Mouse (Mus musculus) c-Kit-positive CD71-positive TER-119-positive erythroid progenitor cells, embryonic 14.5 days (primary cell): Measurements from ENCODE around the gene Nelfb.
A peak's percentile ranks its signal among the peaks of the same experiment; 100 is the strongest.

Experiments used
- DNase-seq: peaks from one replicate; pipeline ENCODE4 v3.0.0-alpha.2; 2013; ENCODE audit warnings: low spot score

The Nelfb gene

DNA sequence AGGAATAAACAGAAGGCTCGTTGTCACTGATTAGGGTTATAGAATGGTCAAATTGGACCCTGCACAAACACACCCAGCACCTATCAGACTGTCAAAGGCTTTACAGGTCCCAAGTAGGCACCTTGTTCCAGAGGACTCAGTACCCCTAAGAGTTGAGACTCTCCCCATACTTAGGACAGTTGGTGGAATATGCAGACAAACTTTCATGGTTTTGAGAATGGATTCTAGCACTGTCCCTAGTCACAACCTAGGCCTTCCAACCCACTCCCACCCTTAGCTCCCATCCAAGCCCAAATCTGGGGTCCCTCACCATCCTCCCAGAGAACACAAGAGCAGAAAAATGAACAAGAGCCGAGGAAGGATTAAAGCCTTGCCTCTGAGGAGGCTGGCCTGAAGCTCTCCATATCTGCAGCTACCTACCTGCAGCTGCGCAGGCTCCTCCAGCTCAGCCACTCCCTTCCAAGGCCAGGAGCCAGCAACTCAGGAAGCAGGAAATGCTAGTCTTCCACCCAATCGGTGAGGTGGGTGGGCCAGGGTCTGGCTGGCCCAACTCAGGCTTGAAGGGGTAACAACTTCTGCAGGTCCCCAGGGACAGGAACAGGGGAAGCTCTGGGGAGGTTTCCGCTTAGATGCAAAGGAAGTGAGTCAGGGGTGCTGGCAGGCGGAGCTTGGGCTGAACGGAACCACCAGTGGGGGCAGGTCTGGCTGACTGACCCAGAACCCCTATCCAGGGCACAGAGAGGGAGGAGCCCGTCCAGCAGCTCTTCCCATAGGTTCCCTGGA is 14.9 kb downstream of the Nelfb start, which contains the start of gene Tor4a:
TSS of gene Tor4a (minus strand) at position 715 of the 783 bp plus-strand sequence.
- no peak for DNase-seq

DNA sequence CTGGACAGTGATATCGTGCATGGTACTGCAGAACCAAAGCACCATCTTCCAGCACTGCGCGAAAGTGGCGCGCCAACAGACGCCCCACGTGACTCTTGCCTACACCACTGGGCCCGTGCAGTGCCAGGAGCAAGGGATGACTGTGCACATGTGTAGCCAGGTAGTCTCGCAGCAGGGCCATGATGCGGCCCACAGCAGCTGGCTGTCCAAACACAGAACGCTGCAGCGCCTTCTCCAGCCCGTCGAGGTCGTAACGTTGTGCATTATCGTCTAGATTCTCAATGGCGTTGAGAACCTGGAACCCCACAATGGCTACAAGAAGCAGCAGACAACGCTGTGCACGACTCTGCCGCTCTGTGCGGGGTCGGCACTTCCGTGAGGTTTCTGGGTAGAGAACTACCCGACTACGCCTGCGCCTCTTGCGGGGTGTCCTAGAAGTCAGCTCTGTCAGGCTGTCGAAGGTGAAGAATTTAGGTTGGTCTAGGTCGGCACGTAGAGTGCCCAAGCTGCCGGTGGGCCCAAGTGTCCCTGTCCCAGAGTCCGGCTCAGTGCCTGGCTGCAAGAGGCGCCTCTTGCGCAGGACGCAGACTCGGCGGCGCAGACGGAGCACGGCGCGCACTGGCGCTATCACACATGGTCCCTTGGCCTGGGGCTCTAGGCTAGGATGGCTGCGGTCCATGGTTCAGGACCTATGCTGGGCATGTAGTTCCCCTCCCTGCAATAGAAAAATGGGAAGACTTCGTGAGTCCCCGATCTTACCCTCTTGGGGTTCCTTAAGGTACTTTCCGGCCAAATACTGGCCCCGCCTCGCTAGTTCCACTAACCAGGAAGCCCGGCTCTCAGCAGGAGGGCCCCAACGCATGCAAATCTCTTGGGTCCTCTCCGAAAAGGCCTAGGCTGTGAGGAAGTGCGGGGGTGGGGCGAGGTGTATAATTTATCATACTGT is 15.8 kb downstream of the Nelfb start:
- peak; percentile 54 for DNase-seq

DNA sequence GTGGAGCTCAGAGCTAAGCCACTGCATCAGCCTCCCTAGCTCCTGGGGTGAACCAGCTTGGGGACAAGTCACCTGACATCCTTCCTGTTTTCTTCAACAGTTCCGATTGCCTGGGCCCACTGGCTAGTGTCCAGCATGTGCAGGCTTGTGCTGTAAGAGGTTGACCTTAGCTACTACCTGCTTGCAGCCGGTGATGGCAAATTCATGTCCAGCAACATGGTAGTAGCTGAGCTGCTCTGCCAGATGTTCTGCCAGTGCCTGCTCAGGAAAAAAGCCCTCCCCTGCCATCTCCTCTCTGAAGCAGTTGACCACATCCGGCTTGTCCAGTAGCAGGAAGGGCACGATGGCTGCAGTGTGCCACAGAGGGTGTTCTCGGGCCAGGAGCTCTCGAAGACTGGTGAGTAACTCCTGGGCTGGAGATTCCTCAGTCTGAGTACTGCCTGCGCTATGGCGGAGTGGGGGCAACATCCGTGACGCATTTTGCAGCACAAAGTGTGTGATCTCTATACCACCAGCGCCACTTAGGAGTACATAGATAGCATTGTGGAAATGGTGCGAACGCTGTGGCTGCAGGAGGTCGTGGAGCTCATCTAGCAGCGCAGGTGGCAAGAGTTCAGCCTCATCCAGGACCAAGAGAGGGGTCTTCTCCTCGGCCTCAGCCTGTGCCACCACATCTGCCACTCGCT is 16.7 kb downstream of the Nelfb start:
- DNase-seq, result no peak

DNA sequence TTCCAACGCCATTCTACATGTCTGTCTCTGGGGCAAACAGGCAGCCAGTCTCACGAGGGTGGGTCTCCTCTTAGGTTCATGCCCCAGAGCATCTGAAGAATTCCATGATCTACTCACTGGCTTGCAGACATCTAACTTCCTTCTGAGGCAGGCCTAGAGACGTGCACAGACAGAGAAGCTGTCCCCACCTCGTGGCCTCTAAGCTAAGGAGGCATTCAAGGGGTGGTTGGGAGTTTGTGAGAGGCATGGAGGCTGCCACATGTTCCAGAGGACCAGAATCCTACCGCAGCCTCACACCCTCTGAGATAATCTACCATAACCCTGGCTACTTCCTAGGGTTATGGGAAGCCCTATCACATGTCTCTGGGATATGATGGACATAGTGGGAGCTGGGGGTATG is 17.3 kb downstream of the Nelfb start:
- DNase-seq, result no peak

DNA sequence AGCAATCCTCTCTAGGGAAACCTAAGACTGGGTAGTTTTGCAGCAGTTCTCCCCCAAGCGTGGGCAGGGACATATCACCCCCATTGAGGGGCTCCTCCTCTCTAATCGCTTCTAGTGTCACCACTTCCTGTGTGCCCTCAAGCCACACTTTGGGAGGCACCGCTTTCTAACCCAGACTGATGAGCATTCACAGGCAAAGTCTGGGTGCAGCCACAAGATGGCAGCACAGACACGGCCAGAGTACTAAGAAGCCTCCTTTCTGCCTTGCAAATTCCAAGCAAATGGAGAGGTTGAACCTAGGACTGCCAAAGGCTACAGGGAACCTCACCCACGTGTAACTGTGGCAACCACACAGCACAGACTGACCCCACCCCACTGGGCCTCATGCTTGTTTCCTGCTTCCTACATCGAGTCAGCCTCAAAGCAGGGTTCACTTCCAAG is 17.9 kb downstream of the Nelfb start:
- peak; percentile 84 for DNase-seq

DNA sequence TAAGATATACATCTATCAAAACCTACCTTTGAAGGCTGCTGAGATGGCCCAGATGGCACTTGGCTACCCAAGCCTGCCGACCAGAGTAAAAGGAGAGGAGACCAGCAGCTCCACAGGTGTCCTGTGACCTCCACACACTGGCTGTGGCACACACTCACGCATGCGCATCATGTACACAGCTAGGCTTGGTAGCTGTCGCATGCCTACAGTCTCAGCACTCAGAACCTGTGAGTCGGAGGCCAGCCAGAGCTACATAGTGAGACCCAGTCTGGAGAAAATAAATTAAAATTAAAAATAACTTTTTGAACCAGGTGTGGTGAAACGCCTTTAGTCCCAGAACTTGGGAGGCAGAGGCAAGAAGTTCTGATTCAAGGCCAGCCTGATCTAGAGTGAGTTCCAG is 23.4 kb downstream of the Nelfb start:
- no peak for DNase-seq

DNA sequence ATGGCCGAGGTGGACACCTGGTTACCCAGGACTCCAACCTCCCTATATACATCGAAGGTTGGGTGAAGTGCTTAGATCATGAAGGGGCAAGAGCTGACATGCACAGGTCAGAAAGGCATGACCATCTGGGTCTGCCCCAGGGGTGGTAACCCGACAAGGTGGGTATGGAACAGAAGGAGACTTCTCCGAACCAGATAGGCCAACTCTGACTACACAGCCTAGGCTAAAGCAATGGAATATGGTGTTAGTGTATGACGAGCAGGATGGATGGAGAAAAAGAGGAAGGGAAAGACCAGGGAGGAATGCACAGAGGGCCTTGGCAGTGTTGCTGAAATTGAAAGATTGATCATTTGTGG is 24.7 kb downstream of the Nelfb start:
- DNase-seq, result no peak

DNA sequence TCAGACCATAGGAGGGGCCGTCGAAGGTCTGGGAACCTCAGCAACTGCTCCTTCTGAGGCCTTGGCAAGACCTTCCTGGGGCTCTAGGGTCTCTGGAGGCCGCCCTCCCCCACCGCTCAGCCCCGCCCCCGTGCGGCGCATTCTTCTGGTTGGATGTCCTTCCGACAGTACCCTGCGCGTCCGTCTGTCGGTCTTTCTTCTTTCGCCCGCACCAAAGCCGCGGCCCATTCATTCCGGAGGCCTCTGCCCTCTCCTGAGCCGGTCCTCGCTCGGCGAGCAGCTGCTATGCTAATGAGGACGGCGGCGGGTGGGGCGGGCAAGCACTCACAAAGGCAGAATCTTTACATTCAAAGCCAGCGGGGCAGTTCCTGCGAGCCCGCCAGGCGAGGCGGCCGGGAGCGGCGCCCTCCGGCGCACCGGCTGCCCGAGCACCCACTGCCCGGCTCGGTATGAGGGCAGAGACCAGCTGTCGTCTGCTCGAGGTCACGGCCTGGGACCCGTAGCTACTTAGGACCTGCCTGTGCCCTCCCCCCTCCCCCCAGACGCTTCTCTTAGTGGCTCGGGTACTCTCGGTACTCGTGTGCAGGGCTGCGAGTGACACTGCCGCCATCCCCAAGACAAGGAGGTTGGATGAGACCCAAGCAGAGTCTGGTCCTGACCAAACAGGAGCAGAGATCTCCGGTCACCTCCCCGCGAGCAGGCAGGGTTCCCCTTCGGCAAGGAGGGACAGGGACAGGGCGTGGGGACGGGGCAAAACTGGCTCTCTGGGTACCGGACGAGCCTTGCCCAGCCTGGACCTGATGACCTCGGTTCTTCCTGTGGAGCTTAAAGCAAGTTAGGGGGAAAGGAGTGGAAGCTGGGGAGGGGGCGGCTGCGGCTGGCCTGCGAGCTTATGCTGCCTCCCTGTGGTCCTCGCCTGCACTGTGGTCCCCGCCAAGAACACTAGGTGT is 25.4 kb downstream of the Nelfb start:
- no peak for DNase-seq

DNA sequence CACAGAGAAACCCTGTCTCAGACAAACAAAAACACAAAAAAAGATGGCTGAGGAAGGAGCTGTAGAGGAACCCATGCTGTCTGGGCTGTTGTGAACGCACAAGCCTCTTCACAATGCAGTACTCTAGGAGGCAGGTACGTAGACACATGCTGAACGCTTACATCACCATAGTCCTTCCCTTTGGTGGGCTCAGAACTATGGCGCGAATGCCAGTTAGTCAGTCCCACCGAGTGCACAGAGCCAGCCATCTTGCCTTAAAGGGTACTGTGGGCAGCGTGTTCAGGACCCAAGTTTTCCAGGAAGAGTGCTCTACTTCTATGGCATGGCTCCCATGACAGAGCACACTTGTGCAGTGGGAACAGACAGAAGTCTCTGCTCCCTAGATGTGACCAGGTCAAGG is 26.8 kb downstream of the Nelfb start:
- no peak for DNase-seq

DNA sequence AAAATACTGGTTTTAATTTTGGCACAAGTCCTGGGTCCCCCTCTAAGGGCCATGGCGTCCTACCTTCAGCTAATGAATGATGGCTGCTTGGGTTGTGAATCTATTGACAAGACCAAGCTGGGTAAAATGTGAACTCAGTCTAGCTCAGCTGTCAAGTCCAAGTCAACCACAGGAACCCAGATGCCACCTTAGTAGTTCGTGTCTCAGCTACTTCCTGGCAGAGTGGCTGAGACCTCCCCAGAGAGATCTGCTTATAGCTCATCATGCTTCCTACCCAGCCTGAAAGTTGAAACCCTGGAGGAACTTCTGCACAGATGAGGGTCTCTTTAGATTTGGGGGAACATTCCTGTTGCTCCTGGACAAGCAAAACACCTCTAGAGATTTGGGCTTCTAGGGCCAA is 28.0 kb downstream of the Nelfb start:
- no peak for DNase-seq

DNA sequence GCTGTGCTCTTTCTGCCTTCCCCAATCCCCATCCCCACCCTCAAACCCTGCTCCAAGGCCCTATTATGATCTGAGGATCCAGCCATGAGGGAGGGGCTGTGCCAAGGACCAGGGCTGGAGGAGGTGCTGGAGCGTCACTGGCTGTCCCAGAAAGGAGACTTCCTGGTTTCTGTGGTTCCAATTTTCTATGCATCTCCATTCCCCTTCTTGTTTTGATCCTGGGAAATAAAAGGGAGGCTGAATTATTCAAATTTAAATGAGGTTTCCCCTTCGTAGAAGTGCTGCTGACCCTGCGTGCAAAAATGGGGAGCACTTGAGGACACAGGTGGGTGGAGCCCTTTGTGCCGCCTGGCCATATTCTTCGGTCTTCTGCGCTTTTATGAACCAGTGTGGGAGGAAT is 28.6 kb downstream of the Nelfb start:
- DNase-seq, result no peak

DNA sequence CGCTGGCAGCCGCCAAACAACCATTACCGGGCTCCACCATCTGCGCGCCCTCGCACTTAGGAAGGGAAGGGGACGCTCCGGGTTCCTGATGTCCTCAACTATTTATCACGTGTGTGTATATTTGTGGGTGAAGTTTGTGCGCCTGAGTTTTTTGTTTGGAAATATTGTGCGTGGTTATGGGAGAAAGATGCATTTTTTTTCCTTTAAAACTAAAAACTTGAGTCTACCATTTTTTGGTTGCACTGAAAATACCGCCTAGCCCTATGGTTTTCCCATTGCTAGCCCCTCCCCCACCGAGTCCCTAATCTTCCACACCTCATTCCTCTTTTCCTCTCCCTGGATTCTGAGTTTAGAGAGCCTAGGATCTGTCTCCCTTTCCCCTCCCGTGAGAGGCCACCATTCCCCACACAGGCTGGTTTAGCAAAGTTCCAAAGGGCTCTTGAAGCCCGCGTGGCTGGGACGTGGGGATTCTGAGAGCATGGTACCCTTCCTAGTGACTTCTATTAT is 29.3 kb downstream of the Nelfb start:
- DNase-seq, result no peak

DNA sequence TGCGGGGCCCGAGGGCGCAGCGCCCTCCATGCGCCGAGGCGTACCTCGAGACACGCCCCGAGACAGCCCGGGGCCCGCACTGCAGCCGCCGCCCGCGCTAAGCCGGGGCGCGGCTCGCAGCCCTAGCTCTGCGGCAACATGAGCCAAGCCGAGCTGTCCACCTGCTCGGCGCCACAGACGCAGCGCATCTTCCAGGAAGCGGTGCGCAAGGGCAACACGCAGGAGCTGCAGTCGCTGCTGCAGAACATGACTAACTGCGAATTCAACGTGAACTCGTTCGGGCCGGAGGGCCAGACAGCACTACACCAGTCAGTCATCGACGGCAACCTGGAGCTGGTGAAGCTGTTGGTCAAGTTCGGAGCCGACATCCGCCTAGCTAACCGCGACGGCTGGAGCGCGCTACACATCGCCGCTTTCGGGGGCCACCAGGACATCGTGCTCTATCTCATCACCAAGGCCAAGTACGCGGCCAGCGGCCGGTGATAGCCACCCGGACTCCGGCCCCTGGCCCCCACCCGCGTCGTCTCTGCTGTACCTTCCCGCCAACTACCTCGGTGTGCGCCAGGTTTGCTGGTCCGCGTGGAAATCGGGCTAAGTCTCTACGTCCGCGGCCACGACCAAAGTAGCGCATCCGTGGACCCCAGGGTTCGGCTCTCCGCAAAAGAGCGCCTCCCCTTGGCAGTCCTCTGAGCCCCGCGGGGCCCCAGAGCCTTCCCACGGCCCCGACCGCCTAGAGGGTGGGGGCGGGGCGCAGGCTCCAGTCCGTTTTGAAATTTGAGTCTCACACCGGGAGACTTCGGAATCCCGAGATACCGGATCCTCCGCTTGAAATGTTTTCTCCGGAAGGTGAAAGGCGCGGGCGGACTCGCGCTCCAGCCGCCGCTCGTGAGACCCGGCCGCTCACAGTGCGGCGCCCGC is 30.1 kb downstream of the Nelfb start:
- DNase-seq, result peak; percentile 62

DNA sequence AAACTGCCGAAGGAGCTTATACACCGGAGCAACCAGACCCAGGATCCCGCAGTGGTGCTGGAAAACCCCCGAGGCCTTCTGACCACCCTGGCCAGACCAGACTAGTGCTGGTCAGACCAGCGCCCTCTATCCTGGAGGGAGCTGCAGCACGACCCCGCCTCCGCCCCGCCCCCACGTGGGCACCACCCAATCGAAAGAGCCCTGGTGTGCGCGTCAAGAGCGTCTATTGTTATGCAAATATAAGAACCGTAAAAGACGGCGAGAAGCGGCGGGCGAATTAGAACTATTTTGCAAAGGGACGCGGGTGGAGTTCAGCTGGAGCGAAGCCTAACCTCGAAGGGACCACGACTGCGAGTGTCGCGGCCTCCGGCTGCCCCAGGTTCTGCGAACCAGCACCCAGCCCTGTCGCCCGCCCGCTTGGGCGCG is 30.8 kb downstream of the Nelfb start, which contains the start of gene Nrarp:
TSS of gene Nrarp (plus strand) at position 281 of the 426 bp plus-strand sequence.
- DNase-seq, result peak; percentile 74

DNA sequence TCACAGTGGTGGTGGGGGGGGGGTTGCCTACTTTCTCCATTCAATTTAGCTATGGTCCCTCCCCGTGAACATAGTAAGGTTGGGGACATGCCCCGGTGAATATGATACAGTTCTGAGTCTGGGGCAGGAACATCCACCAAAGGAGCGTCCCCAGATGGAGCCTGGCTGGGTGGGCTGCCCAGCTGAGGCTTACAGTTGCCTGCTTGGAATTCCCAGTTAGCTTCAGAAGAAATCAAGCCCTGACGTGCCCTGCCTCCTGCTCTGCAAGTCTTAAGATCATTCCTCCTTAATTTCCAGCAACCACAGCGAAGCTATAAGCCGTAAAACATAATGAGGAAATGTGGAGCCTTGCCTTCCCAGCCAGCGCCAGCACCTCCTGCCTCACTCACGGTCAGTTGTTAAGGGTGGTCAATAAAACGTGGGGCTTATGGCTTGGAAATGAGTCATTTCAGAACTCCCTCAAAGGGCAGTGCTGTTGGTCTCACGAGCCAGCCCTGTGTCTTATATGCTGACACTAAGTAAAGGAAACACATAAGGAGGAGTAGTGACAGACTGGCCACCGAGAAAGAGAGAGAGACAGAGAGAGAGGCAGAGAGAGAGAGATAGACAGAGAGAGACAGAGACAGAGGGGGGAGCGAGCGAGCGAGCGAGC is 31.6 kb downstream of the Nelfb start:
- DNase-seq, result no peak

DNA sequence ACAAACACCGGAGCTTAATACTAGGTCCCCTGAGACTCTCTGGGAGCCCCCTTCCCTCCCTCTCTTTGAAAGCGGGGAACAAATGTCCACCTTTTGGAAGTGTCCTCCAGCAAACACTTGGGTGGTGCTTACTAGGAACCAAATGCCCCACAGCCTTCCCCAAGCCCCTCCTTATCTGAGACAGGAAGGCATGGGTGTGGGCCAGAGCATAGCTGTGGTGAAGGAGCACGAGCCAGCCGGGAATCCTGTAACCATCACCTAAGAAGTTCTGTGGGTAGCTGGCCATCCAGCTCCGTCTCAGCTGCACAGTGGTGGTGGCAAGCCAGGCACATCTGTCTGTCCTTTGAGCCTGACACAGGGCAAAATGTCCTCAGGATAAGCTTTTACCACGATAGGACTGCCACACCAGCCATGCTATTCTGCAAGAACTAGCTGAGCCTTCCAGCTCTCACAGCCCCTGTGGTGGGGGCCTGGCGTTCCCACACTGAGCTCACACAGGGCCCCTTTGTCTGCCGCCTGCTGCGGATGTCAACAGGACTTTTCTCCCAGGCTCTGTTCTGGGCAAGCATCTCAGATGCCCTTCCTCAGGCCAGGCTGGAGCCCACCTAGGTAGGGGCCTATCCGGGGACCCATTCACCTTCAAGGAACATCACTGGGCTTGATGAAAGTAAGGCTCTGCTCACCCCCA is 32.9 kb downstream of the Nelfb start:
- no peak for DNase-seq

DNA sequence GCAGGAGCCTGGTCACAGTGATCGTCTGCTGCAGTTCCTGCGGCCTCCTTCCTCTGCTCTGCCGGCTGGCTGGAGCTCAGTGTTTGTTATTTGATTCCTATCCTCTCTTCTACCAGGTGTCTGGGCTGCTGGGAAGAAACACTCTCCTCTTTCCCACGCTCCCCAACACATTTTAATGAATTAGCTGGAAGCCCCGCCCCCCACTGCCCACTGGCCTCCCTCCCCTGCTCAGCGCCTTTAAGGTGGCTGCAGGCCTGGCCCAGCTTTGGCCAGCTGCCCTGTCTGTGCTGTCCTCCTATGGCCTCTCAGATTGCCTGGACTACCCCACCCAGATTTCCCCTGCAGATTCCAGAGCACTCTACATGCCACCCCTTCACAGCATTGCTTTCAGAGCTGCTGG is 33.6 kb downstream of the Nelfb start:
- DNase-seq, result no peak

DNA sequence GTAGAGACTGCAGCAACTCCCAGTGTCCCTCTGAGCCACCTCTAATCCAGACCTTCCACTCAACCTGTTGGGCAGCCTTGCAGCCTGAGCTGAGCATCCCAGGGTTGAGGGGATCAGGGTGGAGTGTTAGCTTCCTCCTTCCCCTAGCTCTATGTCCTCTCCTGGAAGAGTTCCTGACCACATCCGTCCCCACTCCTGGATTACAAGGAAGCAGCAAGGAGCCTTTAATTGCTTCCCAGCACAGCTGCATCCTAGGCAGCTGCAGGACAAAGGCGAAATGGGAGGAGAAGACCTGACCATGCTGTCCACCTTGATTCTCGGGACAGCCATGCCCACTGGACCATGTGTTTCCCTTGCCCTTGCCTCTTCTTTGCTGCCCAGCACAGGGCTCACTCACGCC is 34.2 kb downstream of the Nelfb start:
- no peak for DNase-seq

DNA sequence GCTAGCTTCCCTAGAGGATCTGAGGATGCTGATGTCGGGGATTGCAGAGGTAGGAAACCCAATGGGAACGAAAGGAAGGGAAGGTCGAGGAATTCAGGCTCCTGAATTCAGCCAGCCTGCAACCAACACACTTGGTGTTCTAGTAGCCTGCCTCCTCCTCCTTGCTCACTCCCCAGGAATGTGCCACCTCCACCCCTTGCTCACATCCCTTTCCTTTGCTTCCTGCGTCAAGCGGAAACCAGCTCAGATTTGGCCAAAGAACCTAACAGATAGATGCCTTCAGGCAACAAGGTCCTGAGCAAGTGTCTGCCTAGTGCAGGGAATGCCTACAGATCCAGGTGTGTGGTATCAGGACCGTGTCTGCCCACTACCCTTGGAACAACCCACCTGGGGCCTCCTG is 34.7 kb downstream of the Nelfb start:
- DNase-seq, result no peak
